Mouse (Mus musculus) forebrain, embryonic 11.5 days (tissue): Measurements from ENCODE around the gene Ly75. TPM values are rescaled to one million over a fixed set of nuclear protein-coding genes. Genes with fewer than 3 reads are reported as not detected.

Source experiments
- ATAC-seq: fragments of 200-750 bp; cut with Nextera tagmentation; replicated peaks from 2 replicates; pipeline ENCODE4 v1.8.0; 2017; ENCODE audit warnings: moderate TSS enrichment; ENCODE audit not compliant: low FRiP score
- DNase-seq: peaks from one replicate; pipeline ENCODE4 v3.0.0-alpha.2; 2017; ENCODE audit warnings: low spot score
- H3K27ac ChIP-seq: fragments of 300-500 bp; sonication (generic); 2 replicates; pipeline ENCODE4 v1.5.1; 2014; ENCODE audit warnings: low read depth, low read length
- H3K27me3 ChIP-seq: fragments of 300-500 bp; sonication (generic); 2 replicates; pipeline ENCODE4 v1.6.1; 2014; ENCODE audit warnings: mild to moderate bottlenecking, low read length, mixed read lengths; ENCODE audit not compliant: control insufficient read depth, insufficient read depth
- H3K36me3 ChIP-seq: fragments of 300-500 bp; sonication (generic); 2 replicates; pipeline ENCODE4 v1.6.1; 2014; ENCODE audit warnings: mild to moderate bottlenecking, low read length, moderate library complexity, mixed read lengths; ENCODE audit not compliant: control insufficient read depth, insufficient read depth
- H3K4me1 ChIP-seq: fragments of 300-500 bp; sonication (generic); replicated peaks from 2 replicates; pipeline ENCODE4 v1.6.1; 2014; ENCODE audit warnings: low read length, mixed read lengths; ENCODE audit not compliant: control insufficient read depth, insufficient read depth
- H3K4me2 ChIP-seq: fragments of 300-500 bp; sonication (generic); 2 replicates; pipeline ENCODE4 v1.6.1; 2014; ENCODE audit warnings: low read depth, mild to moderate bottlenecking, low read length, moderate library complexity, mixed read lengths; ENCODE audit not compliant: severe bottlenecking
- H3K4me3 ChIP-seq: fragments of 300-500 bp; sonication (generic); 2 replicates; pipeline ENCODE4 v1.5.1; 2014; ENCODE audit warnings: low read depth, low read length
- H3K9ac ChIP-seq: fragments of 300-500 bp; sonication (generic); 2 replicates; pipeline ENCODE4 v1.6.1; 2014; ENCODE audit warnings: low read length
- H3K9me3 ChIP-seq: fragments of 300-500 bp; sonication (generic); 2 replicates; pipeline ENCODE4 v1.6.1; 2016; ENCODE audit warnings: low read length, mixed read lengths; ENCODE audit not compliant: control insufficient read depth
- WGBS: fragments of 180-500 bp; shearing (Covaris S2); extraction: QIAGEN DNeasy Blood & Tissue Kit; methylation state at CpG from one replicate; pipeline ENCODE4 v1.1.7; 2014; 5-methylcytosine and 5-hydroxymethylcytosine counted together
- polyA plus RNA-seq: library from polyadenylated mRNA; unstranded; fragments of >200 nt; fragmentation: Nextera tagmentation; extraction: Ambion mirVana; gene quantifications from 2 replicates; pipeline ENCODE4 v1.2.1, GENCODE M21; 2014

Gene Ly75
- polyA plus RNA-seq, 1 experiment from 2014 or later: 1.9 TPM

DNA sequence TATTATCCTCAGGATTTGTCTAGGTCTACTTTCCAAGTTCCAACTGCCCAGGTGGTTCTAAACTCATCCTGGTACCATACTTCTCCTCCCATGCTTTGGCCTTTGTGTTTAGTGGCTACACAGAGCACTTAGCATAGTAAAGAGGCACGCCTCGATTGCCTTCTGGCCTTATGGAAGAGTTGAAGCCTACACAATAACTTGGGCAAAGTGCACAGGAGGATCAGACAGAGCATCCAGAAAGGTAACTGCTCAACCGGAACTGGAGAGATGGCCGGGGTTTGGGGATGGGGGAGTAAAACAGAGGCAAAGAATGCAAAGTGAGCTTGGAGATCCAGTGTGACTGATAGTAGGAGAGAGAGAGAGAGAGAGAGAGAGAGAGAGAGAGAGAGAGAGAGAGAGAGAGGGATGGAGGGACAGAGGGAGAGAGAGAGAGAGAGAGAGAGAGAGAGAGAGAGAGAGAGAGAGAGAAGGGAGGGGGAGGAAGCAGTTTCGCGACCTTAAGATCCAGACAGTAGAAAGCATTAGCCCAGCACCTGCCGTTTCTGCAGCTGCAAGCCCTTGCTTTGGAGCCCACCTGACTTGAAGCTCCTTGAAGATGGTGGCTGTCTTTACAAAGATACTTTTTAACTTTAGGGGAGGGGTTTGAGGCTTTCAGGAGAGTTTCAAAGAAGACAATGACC lies 1.1 kb upstream of the Ly75 start:
- Histone ChIP-seq H3K4me2 (no peak overlapping the region), H3K36me3 (no peaks in the 10 kb centered on the region), H3K27ac (no peak overlapping the region), H3K4me1 (peaks cover 4% of the 10 kb centered on the region; the same call in 1 of the 2 replicates), H3K4me3 (no peak overlapping the region), H3K9me3 (no peaks in the 10 kb centered on the region), H3K27me3 (peaks cover 10% of the 10 kb centered on the region; the same call in 1 of the 2 replicates), H3K9ac (no peak overlapping the region)
- WGBS: 25% methylated on average over 7 of the region's 7 CpGs
- DNase-seq: no peak
- ATAC-seq: no peak

DNA sequence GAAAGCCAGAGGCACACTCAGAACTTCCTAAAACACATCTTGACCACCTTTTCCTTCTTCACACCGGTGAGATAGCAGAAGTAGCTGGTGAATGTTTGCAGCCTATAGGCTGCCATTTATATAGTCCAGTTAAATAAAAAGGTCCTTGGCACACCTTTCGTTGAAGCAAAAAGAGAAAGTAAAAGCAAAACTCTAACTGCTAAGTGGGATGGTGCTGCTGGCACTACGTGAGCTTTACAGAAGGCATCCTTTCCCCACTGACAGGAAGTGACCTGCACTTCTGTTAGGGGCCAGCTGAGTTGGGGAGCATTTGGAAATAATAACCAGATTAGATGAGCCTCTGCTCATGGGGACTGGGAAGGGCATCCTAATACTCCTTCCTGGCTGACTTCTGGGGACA lies 757 bp downstream of the Ly75 start:
- H3K27me3 ChIP-seq: peaks cover 10% of the 10 kb centered on the region; the same call in 1 of the 2 replicates
- H3K9ac ChIP-seq: peak overlapping the region; percentile 60
- H3K36me3 ChIP-seq: no peaks in the 10 kb centered on the region
- H3K4me2 ChIP-seq: peak overlapping the region; percentile 81; the same call in 1 of the 2 replicates
- 67% methylated on average over 3 of the region's 3 CpGs for WGBS
- DNase-seq: no peak
- H3K9me3 ChIP-seq: no peaks in the 10 kb centered on the region
- ATAC-seq: no peak
- peak overlapping the region; percentile 46; the same call in 1 of the 2 replicates for H3K4me3 ChIP-seq
- H3K4me1 ChIP-seq: peaks cover 4% of the 10 kb centered on the region; the same call in 1 of the 2 replicates
- no peak overlapping the region for H3K27ac ChIP-seq

DNA sequence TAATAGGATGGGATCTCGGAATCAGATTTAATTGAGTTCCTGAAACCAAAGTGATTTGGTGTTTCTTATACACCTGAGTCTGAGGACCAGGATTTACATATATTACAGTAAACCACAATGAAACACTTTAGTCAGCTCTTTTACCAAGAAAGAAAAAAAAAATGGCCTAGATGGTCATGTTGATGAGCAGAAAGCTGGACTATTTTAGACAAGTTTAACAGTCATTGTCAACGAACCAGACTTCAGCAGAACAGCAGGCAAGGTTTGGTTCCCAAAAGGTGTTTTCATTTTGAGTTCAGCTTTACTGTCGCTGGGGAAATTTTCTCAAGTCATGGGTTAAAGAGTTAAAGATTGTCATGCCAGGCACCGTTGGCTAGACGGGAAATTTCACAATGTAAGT lies 5.8 kb downstream of the Ly75 start:
- WGBS: 89% methylated on average over 5 of the region's 5 CpGs
- no peak overlapping the region for H3K4me2 ChIP-seq
- no peak for ATAC-seq

DNA sequence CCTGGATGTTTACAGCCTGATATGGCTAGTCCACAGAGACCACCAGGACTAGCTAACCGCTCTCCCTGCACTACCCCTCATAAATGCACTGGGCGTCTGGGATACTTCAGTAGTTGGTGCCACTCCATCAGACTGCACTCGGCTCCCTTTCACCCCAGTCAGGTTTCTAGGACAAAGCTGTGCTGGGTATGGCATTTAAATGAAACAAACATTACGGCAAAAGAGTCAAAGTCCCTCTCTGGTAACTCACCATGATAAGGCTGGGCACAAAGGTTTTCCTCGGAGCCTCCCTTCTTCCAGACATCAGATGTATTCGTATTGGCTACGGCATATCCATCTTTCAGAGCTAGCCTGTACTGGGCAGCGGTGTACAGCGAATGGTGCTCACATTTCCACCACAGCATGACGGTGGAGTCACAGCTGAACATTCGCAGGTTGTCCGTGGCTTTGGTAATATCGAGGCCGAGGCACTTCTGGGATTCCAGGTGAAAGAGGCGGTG lies 7.4 kb downstream of the Ly75 start:
- WGBS: 94% methylated on average over 15 of the region's 15 CpGs

More for the DNA sequence above, 5.8 kb downstream of the Ly75 start:
- Histone ChIP-seq H3K9me3 (no peaks in the 10 kb centered on the region), H3K9ac (no peak overlapping the region), H3K36me3 (no peaks in the 10 kb centered on the region), H3K27me3 (peaks cover 4% of the 10 kb centered on the region; the same call in 1 of the 2 replicates), H3K4me3 (no peak overlapping the region), H3K27ac (no peak overlapping the region), H3K4me1 (no peaks in the 10 kb centered on the region)
- no peak for DNase-seq

DNA sequence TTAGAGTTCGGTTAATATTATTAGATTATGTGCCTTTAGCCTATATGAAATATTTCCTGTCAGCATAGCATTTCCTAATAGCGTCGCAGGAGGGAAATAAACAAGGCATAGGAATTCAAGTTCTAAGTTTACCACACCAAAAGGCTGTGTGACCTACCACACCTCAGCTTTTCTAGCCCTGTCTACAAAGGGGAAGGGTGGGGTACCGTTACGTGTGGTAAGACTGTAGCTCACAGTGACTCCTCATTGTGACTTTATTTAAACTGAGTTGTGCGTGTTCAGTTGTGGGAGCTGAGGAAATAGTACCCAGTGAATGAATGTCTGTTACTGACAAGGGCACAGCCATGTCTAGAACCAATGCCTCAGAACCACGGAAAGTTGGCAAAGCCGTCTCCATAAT lies 8.0 kb downstream of the Ly75 start:
- H3K4me2 ChIP-seq: no peak overlapping the region
- WGBS: 94% methylated on average over 8 of the region's 8 CpGs
- ATAC-seq (no peak), DNase-seq (no peak)
- no peaks in the 10 kb centered on the region for H3K36me3 ChIP-seq
- H3K4me1 ChIP-seq: no peaks in the 10 kb centered on the region
- H3K9me3 ChIP-seq: no peaks in the 10 kb centered on the region
- no peak overlapping the region for H3K9ac ChIP-seq
- H3K27ac ChIP-seq: no peak overlapping the region
- H3K27me3 ChIP-seq: no peaks in the 10 kb centered on the region
- H3K4me3 ChIP-seq: no peak overlapping the region

More for the DNA sequence above, 7.4 kb downstream of the Ly75 start:
- Histone ChIP-seq H3K27me3 (no peaks in the 10 kb centered on the region), H3K9ac (no peak overlapping the region), H3K4me1 (no peaks in the 10 kb centered on the region), H3K4me2 (no peak overlapping the region), H3K27ac (no peak overlapping the region), H3K4me3 (no peak overlapping the region), H3K9me3 (no peaks in the 10 kb centered on the region), H3K36me3 (no peaks in the 10 kb centered on the region)
- ATAC-seq (no peak), DNase-seq (no peak)

DNA sequence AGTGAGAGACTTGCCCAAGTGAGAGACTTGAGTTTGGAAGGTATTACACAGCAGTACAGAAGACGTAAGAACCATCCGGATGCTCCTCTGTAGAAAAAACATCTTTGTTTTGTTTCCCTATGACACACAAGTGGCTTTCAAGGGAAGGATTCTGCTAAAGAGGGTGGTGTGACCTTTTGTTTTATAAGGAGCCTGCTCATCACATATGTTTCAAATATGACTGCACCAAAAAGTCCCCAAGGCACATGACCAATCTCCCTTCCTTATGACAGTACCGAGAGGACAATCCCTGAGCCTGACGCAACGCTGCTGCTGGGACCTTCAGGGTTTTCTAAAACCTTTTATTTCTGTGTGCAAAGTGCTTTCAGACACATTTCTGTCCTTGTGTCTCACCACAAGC lies 12.9 kb downstream of the Ly75 start:
- Histone ChIP-seq H3K4me1 (no peaks in the 10 kb centered on the region), H3K27ac (no peak overlapping the region), H3K36me3 (no peaks in the 10 kb centered on the region), H3K4me3 (no peak overlapping the region), H3K9ac (no peak overlapping the region), H3K27me3 (no peaks in the 10 kb centered on the region), H3K4me2 (no peak overlapping the region), H3K9me3 (no peaks in the 10 kb centered on the region)
- ATAC-seq (no peak), DNase-seq (no peak)
- 94% methylated on average over 5 of the region's 5 CpGs for WGBS

DNA sequence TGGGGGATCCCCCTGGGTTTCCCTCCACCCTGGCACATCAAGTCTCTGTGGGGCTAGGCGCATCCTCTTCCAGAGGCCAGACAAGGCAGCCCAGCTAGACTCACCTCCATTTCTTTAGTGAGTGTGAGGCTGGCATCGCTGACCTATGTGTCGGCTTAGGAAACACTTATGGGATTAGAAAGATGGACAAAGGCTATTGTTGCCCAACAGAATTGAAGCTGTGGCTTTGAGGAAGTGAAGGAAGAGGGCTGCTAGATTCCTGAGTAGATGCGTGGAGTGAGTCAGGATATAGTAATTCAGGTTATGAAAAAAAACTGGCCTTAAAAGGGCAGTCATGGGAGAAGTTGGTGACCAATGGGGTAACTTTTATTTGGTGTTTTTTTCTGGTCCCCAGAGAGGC lies 13.6 kb downstream of the Ly75 start:
- 64% methylated on average over 4 of the region's 4 CpGs for WGBS
- no peak for ATAC-seq
- Histone ChIP-seq H3K4me2 (no peak overlapping the region), H3K27me3 (no peaks in the 10 kb centered on the region), H3K9ac (no peak overlapping the region), H3K36me3 (no peaks in the 10 kb centered on the region), H3K4me1 (no peaks in the 10 kb centered on the region), H3K9me3 (no peaks in the 10 kb centered on the region), H3K4me3 (no peak overlapping the region), H3K27ac (no peak overlapping the region)
- DNase-seq: no peak

DNA sequence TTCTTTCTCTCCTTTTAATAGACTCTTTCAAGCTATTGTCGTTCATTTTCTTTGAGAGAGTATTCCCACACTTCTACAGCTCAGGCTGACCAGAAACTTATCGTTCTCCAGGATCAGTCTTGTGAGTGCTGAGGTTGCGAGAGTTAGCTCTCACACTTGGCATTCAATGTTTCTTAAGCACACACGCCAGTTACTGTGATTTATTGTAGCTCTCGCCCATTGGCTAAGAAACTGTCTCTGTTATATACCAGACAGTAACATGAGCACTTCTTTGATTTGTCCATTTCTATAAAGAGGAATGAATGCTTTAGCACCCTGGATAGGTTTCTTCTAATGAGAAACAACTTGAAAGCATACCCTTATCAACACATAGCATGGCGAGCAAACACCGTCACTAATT lies 15.2 kb downstream of the Ly75 start:
- Histone ChIP-seq H3K4me3 (no peak overlapping the region), H3K27me3 (no peaks in the 10 kb centered on the region), H3K36me3 (no peaks in the 10 kb centered on the region), H3K9me3 (no peaks in the 10 kb centered on the region), H3K9ac (no peak overlapping the region), H3K4me1 (no peaks in the 10 kb centered on the region), H3K27ac (no peak overlapping the region), H3K4me2 (no peak overlapping the region)
- DNase-seq: no peak
- WGBS: 89% methylated on average over 7 of the region's 7 CpGs
- no peak for ATAC-seq

DNA sequence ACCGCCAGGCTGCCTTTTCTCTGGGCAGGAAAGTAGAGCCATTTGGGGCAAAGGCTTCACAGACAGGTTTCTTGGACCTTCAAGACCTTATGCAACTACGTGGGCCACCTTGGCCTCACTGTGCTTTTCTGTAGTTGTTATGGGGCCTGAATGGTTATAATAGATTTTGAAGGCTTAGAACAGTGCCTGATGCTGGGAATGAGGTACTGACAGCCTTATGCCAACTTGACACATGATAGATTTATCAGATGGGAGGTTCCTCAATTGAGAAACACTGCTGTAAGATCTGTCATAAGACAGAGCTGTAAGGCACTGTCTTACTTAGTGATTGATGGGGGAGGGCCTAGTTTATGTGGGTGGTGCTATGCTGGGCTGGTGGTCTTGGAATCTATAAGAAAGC lies 15.9 kb downstream of the Ly75 start:
- no peak overlapping the region for H3K4me2 ChIP-seq
- ATAC-seq (no peak), DNase-seq (no peak)
- H3K27me3 ChIP-seq: no peaks in the 10 kb centered on the region
- no peaks in the 10 kb centered on the region for H3K9me3 ChIP-seq
- no peak overlapping the region for H3K4me3 ChIP-seq
- H3K4me1 ChIP-seq: no peaks in the 10 kb centered on the region
- WGBS: 98% methylated on average over 2 of the region's 2 CpGs
- H3K9ac ChIP-seq: no peak overlapping the region
- no peaks in the 10 kb centered on the region for H3K36me3 ChIP-seq
- H3K27ac ChIP-seq: no peak overlapping the region
